Mouse (Mus musculus) liver, adult 2 months (tissue): ENCODE results near the gene Wnt3a.

ENCODE experiments used
- CTCF ChIP-seq: fragments of 200-500 bp; IDR thresholded peaks from 2 replicates; pipeline ENCODE4 v1.5.1; 2011; ENCODE audit warnings: low read depth, low read length, control low read depth
- POLR2A ChIP-seq: fragments of 200-500 bp; IDR thresholded peaks from 2 replicates; pipeline ENCODE4 v1.6.1; 2011; ENCODE audit warnings: low read length, control low read depth; ENCODE audit not compliant: insufficient read depth; ENCODE audit errors: extremely low read depth

- TF ChIP-seq POLR2A (no peak), CTCF (no peak)
Observed at GRCm38 (mm10) chr11:59262308-59262707, 28.2 kb downstream of the Wnt3a start.
